Mouse (Mus musculus) B cell, adult (primary cell): Measurements from ENCODE around the gene Gm7982. TPM values are rescaled to one million over a fixed set of nuclear protein-coding genes. Genes with fewer than 3 reads are reported as not detected.

ENCODE experiments used
- total RNA-seq: library from RNA; stranded (reverse); gene quantifications from 4 replicates; pipeline ENCODE4 v1.2.4, GENCODE M21; 2023; ENCODE audit not compliant: inconsistent age

Gm7982 gene
- total RNA-seq: not detected in 4 replicates

DNA sequence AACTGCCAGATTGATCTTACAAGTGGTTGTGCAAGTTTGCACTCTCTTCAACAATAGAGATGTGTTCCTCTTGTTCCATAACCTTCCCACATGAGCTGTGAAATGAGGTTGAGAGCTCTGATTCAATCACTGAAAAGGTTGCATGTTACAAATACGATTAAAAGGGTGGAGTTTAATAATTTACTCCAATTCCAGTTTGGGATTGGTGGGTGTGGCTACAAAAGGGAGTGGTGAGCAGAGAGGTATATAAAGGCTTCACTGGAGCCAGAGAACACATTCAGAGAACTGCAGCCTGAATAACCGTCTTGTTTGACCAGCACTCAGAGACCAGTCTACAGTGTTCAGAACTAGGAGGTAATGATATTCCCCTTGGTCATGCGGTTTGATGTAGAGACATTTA, at the start of gene Gm7982:
Gene Gm7982, plus strand, starts transcription at position 301 of the 400 bp plus-strand sequence.

DNA sequence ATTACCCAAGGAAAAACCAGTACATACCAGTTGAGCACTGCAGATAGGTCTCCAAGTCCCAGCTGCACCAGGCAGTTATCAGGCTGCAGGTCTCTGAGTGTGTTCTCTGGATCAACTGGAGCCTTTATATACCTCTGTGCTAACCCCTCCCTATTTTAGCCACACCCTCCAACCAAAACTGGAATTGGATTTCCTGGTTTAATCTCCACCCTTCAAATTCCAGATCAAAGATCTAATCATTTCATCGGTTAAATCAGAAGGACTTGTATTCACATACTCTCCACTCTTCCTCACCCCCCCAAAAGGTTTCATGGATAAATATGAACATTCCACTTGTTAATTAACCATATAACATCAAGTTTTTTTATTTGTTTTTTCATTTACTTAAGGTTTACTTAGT, 5.7 kb upstream of the Gm7982 start, which contains the start of gene Gm7978:
Gene Gm7978, minus strand, starts transcription at position 101 of the 400 bp plus-strand sequence.

DNA sequence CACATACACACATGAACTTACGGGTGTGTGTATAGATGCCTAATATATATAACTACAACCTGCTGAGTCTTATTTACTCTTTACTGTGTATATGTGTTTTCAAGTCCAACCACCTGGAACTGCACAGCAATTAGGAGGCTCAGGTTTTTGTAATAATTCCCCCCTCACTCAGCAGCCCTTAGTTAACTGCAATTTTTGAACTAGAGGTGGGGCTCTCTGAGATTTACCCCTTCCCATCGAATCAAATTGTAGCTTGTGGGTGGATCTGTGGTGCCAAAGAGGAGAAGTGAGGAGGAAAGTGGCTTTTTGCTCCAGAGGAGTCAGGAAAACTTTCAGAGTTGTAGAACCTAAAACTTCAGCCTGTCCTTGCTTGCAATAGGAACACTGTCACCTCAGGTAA, 33.9 kb downstream of the Gm7982 start, which contains the start of gene E330014E10Rik:
Gene E330014E10Rik, plus strand, starts transcription at position 301 of the 400 bp plus-strand sequence.

Other genes with a start within 250 kb of the Gm7982 start
- gene Gm3286, start 231.3 kb upstream of the Gm7982 start, total RNA-seq: not detected in 4 replicates
- not detected in 4 replicates for gene Gm7971, start 147.1 kb upstream of the Gm7982 start, total RNA-seq
- gene Gm7978, start 5.8 kb upstream of the Gm7982 start, total RNA-seq: not detected in 4 replicates
- not detected in 4 replicates for gene E330014E10Rik, start 34.0 kb downstream of the Gm7982 start, total RNA-seq
- 0.45 TPM in 1 of 4 replicates, not detected in the others for gene Cxcl13, start 214.9 kb downstream of the Gm7982 start, total RNA-seq